Mouse (Mus musculus): ENCODE results near the gene Rexo5. TPM values are rescaled to one million over a fixed set of nuclear protein-coding genes. Genes with fewer than 3 reads are reported as not detected.

The Rexo5 gene
- polyA plus RNA-seq, 2 experiments = 21.2 to 44.4 TPM

DNA sequence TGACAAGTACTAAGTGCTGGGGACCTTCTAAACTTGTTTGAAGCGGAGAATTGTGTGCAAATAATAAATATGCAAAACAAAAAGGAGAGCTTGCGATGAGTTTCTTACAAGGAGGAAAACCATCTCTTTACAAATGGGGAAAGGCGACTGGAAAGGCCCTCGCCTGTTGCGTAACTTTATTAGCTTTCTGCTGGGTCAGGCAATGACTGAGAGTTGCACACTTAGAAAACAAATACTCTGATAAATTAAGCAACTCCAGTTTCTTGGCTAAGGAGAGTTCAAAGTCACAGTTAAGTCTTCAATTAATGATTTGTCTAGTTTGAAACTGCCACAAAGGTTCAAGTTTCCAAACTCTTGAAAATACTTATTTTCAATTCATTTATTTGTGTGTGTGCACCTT is 86.5 kb downstream of the Rexo5 start:
- H3K27me3 ChIP-seq (ENCODE audit: control insufficient read depth, insufficient read depth, low read length) = no peaks in the 10 kb centered on the region
- no peaks in the 10 kb centered on the region for H3K4me1 ChIP-seq (ENCODE audit: control insufficient read depth, insufficient read depth, low read length)
- TF ChIP-seq POLR2A (IDR thresholded peaks at IDR 0.05; ENCODE audit: borderline replicate concordance, extremely low read depth, insufficient read depth, insufficient read length) = no peak
- DNase-seq (ENCODE audit: low spot score) = no peak
- H3K36me3 ChIP-seq (ENCODE audit: control insufficient read depth, insufficient read depth, low read length) = peaks cover 6% of the 10 kb centered on the region; the same call in 1 of the 2 replicates
- H3K9ac ChIP-seq (ENCODE audit: low read depth, low read length, severe bottlenecking) = no peak overlapping the region
- H3K4me2 ChIP-seq (replicated peaks; ENCODE audit: low read depth, low read length, severe bottlenecking) = no peak overlapping the region
- no peak overlapping the region for H3K4me3 ChIP-seq (replicated peaks; ENCODE audit: low read length)
- H3K27ac ChIP-seq (replicated peaks; ENCODE audit: low read depth, low read length) = no peak overlapping the region
- H3K9me3 ChIP-seq (ENCODE audit: control insufficient read depth, low read length) = no peaks in the 10 kb centered on the region
- no peak for ATAC-seq (ENCODE audit: low FRiP score, low read depth)
- 89% methylated on average over 5 of the region's 5 CpGs for WGBS

DNA sequence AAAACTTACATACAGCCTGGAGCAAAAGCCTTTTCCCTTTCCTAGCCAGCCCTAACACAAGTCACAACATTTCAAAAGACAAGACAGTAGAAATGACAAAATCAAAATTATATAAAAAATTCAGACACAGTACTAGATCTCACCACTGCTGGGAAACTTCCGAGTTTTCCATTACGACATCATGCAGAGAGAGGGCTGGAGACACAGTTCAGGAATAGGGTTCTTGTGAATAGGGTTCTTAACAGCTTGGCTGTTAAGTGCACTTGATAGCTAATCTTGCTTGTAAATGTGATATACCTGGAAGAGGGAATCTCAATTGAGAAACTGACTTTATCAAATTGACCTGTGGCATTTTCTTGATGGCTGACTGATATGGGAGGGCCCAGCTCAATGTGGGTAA is 87.4 kb downstream of the Rexo5 start:
- WGBS = 87% methylated on average over 2 of the region's 2 CpGs
- TF ChIP-seq POLR2A (IDR thresholded peaks at IDR 0.05; ENCODE audit: borderline replicate concordance, extremely low read depth, insufficient read depth, insufficient read length) = no peak
- no peak overlapping the region for H3K4me2 ChIP-seq (replicated peaks; ENCODE audit: low read depth, low read length, severe bottlenecking)

DNA sequence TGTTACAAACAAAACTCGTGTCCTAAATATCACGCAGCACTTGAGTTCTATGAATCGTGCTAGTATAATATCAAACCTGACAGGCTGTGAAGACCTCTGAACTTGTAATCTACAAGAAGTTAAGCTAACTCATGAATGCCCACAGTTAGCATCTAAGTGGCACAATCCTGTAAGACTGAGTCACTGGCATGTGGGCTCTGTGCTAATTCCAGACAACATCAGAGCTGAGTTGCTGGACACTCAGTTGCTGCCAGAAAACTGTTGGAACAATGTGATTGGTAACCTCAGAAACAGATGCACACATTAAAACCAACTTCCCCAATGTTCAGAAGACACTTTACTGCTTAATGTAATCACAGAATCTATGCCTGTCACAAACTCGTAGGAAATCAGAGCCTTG is 94.1 kb downstream of the Rexo5 start:
- H3K9ac ChIP-seq (ENCODE audit: low read depth, low read length, severe bottlenecking) = no peak overlapping the region
- no peaks in the 10 kb centered on the region for H3K9me3 ChIP-seq (ENCODE audit: control insufficient read depth, low read length)
- DNase-seq (ENCODE audit: low spot score) (no peak), ATAC-seq (ENCODE audit: low FRiP score, low read depth) (no peak)
- H3K27ac ChIP-seq (replicated peaks; ENCODE audit: low read depth, low read length) = no peak overlapping the region
- no peaks in the 10 kb centered on the region for H3K27me3 ChIP-seq (ENCODE audit: control insufficient read depth, insufficient read depth, low read length)
- no peak for TF ChIP-seq POLR2A (IDR thresholded peaks at IDR 0.05; ENCODE audit: borderline replicate concordance, extremely low read depth, insufficient read depth, insufficient read length)
- H3K4me1 ChIP-seq (ENCODE audit: control insufficient read depth, insufficient read depth, low read length) = no peaks in the 10 kb centered on the region
- no peaks in the 10 kb centered on the region for H3K36me3 ChIP-seq (ENCODE audit: control insufficient read depth, insufficient read depth, low read length)
- no peak overlapping the region for H3K4me2 ChIP-seq (replicated peaks; ENCODE audit: low read depth, low read length, severe bottlenecking)
- WGBS = 93% methylated on average over 4 of the region's 4 CpGs
- no peak overlapping the region for H3K4me3 ChIP-seq (replicated peaks; ENCODE audit: low read length)

More for the DNA sequence above, 87.4 kb downstream of the Rexo5 start:
- H3K9ac ChIP-seq (ENCODE audit: low read depth, low read length, severe bottlenecking) = no peak overlapping the region
- no peaks in the 10 kb centered on the region for H3K4me1 ChIP-seq (ENCODE audit: control insufficient read depth, insufficient read depth, low read length)
- no peak overlapping the region for H3K27ac ChIP-seq (replicated peaks; ENCODE audit: low read depth, low read length)
- H3K9me3 ChIP-seq (ENCODE audit: control insufficient read depth, low read length) = no peaks in the 10 kb centered on the region
- no peak for DNase-seq (ENCODE audit: low spot score)
- no peak overlapping the region for H3K4me3 ChIP-seq (replicated peaks; ENCODE audit: low read length)
- H3K27me3 ChIP-seq (ENCODE audit: control insufficient read depth, insufficient read depth, low read length) = no peaks in the 10 kb centered on the region
- peaks cover 6% of the 10 kb centered on the region; the same call in 1 of the 2 replicates for H3K36me3 ChIP-seq (ENCODE audit: control insufficient read depth, insufficient read depth, low read length)
- ATAC-seq (ENCODE audit: low FRiP score, low read depth) = no peak

GRCm38 (mm10) chr7:119892198-119892597 is 98.4 kb downstream of the Rexo5 start:
- Histone ChIP-seq H3K36me3 (ENCODE audit: control insufficient read depth, insufficient read depth, low read length) (no peaks in the 10 kb centered on the region), H3K27ac (replicated peaks; ENCODE audit: low read depth, low read length) (no peak overlapping the region), H3K4me1 (ENCODE audit: control insufficient read depth, insufficient read depth, low read length) (peaks cover 4% of the 10 kb centered on the region; the same call in 1 of the 2 replicates), H3K9me3 (ENCODE audit: control insufficient read depth, low read length) (no peaks in the 10 kb centered on the region), H3K4me3 (replicated peaks; ENCODE audit: low read length) (no peak overlapping the region), H3K4me2 (replicated peaks; ENCODE audit: low read depth, low read length, severe bottlenecking) (no peak overlapping the region), H3K27me3 (ENCODE audit: control insufficient read depth, insufficient read depth, low read length) (no peaks in the 10 kb centered on the region), H3K9ac (ENCODE audit: low read depth, low read length, severe bottlenecking) (no peak overlapping the region)
- TF ChIP-seq POLR2A (IDR thresholded peaks at IDR 0.05; ENCODE audit: borderline replicate concordance, extremely low read depth, insufficient read depth, insufficient read length) = no peak
- WGBS = 83% methylated on average over 1 of the region's 1 CpGs
- no peak for DNase-seq (ENCODE audit: low spot score)
- ATAC-seq (ENCODE audit: low FRiP score, low read depth) = no peak

- no peak overlapping the region for H3K9ac ChIP-seq (ENCODE audit: low read depth, low read length, severe bottlenecking)
- no peak for TF ChIP-seq POLR2A (IDR thresholded peaks at IDR 0.05; ENCODE audit: borderline replicate concordance, extremely low read depth, insufficient read depth, insufficient read length)
- DNase-seq (ENCODE audit: low spot score) = no peak
- no peaks in the 10 kb centered on the region for H3K27me3 ChIP-seq (ENCODE audit: control insufficient read depth, insufficient read depth, low read length)
- H3K4me1 ChIP-seq (ENCODE audit: control insufficient read depth, insufficient read depth, low read length) = peaks cover 4% of the 10 kb centered on the region; the same call in 1 of the 2 replicates
- no peaks in the 10 kb centered on the region for H3K36me3 ChIP-seq (ENCODE audit: control insufficient read depth, insufficient read depth, low read length)
- WGBS = 95% methylated on average over 4 of the region's 4 CpGs
- no peak overlapping the region for H3K4me2 ChIP-seq (replicated peaks; ENCODE audit: low read depth, low read length, severe bottlenecking)
- no peak overlapping the region for H3K27ac ChIP-seq (replicated peaks; ENCODE audit: low read depth, low read length)
- no peak overlapping the region for H3K4me3 ChIP-seq (replicated peaks; ENCODE audit: low read length)
- H3K9me3 ChIP-seq (ENCODE audit: control insufficient read depth, low read length) = no peaks in the 10 kb centered on the region
- no peak for ATAC-seq (ENCODE audit: low FRiP score, low read depth)
Observed at GRCm38 (mm10) chr7:119892742-119893141, 98.9 kb downstream of the Rexo5 start.
